Mouse (Mus musculus) liver, embryonic 14.5 days (tissue): ENCODE data around the gene Gna12. TPM values are rescaled to one million over a fixed set of nuclear protein-coding genes. Genes with fewer than 3 reads are reported as not detected.
A peak's percentile ranks its signal among the peaks of the same experiment; 100 is the strongest.

Source experiments
- ATAC-seq: fragments of 200-750 bp; cut with Nextera tagmentation; 2 replicates; pipeline ENCODE4 v1.8.0; 2017; ENCODE audit warnings: moderate number of reproducible peaks, mild to moderate bottlenecking, moderate library complexity; ENCODE audit not compliant: insufficient read depth
- DNase-seq, 3 experiments: peaks; one replicate each; pipeline ENCODE4 v3.0.0-alpha.2; 2012 to 2013; ENCODE audit warnings: low read depth in 3 of 3, low spot score in 3 of 3
- H3K27ac ChIP-seq: fragments of 300-500 bp; sonication (generic); 2 replicates; pipeline ENCODE4 v1.5.1; 2014; ENCODE audit warnings: moderate library complexity, mild to moderate bottlenecking, control low read depth, inconsistent platforms
- H3K27me3 ChIP-seq: fragments of 300-500 bp; sonication (generic); 2 replicates; pipeline ENCODE4 v1.6.1; 2014; ENCODE audit warnings: mild to moderate bottlenecking, low read length, moderate library complexity; ENCODE audit not compliant: control insufficient read depth, insufficient read depth
- H3K36me3 ChIP-seq: fragments of 300-500 bp; sonication (generic); replicated peaks from 2 replicates; pipeline ENCODE4 v1.6.1; 2014; ENCODE audit warnings: low read depth; ENCODE audit not compliant: control insufficient read depth, insufficient read depth
- H3K4me1 ChIP-seq, 2 experiments: fragments of 200-500 bp in 1 of 2; fragments of 300-500 bp in 1 of 2; sonication (generic) in 1 of 2; replicated peaks; 2 replicates each; pipeline ENCODE4 v1.6.1; 2012 to 2014; ENCODE audit warnings: antibody characterized with exemption in 1 of 2, inconsistent platforms in 1 of 2, low read length in 1 of 2; ENCODE audit not compliant: control insufficient read depth in 2 of 2, insufficient read depth in 2 of 2
- H3K4me2 ChIP-seq: fragments of 300-500 bp; sonication (generic); 2 replicates; pipeline ENCODE4 v1.6.1; 2014; ENCODE audit warnings: low read depth, mild to moderate bottlenecking, control low read depth, moderate library complexity
- H3K4me3 ChIP-seq, 2 experiments: fragments of 200-500 bp in 1 of 2; fragments of 300-500 bp in 1 of 2; sonication (generic) in 1 of 2; 2 replicates each; pipeline ENCODE4 v1.5.1; 2012 to 2014; ENCODE audit warnings: low read depth in 2 of 2, low read length in 2 of 2, mild to moderate bottlenecking in 2 of 2, control low read depth in 1 of 2, inconsistent platforms in 1 of 2, moderate library complexity in 1 of 2; ENCODE audit not compliant: insufficient read depth in 1 of 2
- H3K9ac ChIP-seq: fragments of 300-500 bp; sonication (generic); replicated peaks from 2 replicates; pipeline ENCODE4 v1.6.1; 2014; ENCODE audit warnings: mild to moderate bottlenecking, control low read depth, moderate library complexity
- H3K9me3 ChIP-seq: fragments of 300-500 bp; sonication (generic); 2 replicates; pipeline ENCODE4 v1.6.1; 2016; ENCODE audit warnings: low read length, mixed read lengths; ENCODE audit not compliant: control insufficient read depth
- CTCF ChIP-seq: IDR thresholded peaks from 2 replicates; pipeline ENCODE4 v1.5.1; 2016; ENCODE audit warnings: antibody characterized with exemption, low read depth, control low read depth
- EP300 ChIP-seq: IDR thresholded peaks from 2 replicates; pipeline ENCODE4 v1.6.1; 2016; ENCODE audit warnings: antibody characterized with exemption, low read depth
- WGBS: fragments of 180-500 bp; shearing (Covaris S2); extraction: QIAGEN DNeasy Blood & Tissue Kit; methylation state at CpG from one replicate; pipeline ENCODE4 v1.1.7; 2014; ENCODE audit not compliant: insufficient replicate concordance; 5-methylcytosine and 5-hydroxymethylcytosine counted together
- polyA plus RNA-seq, 2 experiments: library from polyadenylated mRNA; depleted of rRNA in 1 of 2; stranded (reverse) in 1 of 2; unstranded in 1 of 2; fragments of >200 nt; fragmentation: Nextera tagmentation in 1 of 2; extraction: Ambion mirVana in 1 of 2; gene quantifications; 2 replicates each; pipeline versions ENCODE4 v1.2.1 to v1.2.3; 2012 to 2014

Gna12 gene
- polyA plus RNA-seq, 2 experiments = 5.4 to 14.2 TPM

DNA sequence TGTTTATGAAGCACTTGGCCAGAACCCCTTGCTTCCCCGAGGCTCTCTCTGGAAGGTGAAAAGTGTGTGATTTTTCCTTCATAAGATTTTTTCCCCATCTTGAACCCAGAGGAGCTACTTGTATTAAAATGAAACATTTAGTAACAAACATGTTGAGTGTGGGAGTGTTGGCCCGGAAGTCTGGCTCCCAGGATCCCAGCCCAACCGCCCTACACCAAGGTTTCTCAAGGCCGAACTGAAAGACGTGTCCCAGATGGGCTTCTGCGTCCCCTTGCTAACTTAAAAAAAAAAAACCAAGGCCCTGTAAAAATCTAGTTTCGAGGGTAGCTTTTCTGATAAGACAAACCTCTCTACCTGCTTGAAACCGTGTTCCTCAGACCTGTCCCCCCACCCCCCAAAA, 2.3 kb downstream of the Gna12 start:
- 61% methylated on average over 8 of the region's 8 CpGs for WGBS
- no peaks in the 10 kb centered on the region for H3K9me3 ChIP-seq
- no peak overlapping the region for H3K27ac ChIP-seq
- H3K4me2 ChIP-seq = peak overlapping the region; percentile 100
- no peaks in the 10 kb centered on the region for H3K36me3 ChIP-seq
- H3K9ac ChIP-seq = no peak overlapping the region
- H3K4me3 ChIP-seq = no peak overlapping the region
- DNase-seq (no peak), ATAC-seq (no peak)
- H3K4me1 ChIP-seq = peaks cover 32 to 44% of the 10 kb centered on the region in 2 experiments
- no peak for TF ChIP-seq EP300
- no peak for TF ChIP-seq CTCF
- no peaks in the 10 kb centered on the region for H3K27me3 ChIP-seq

DNA sequence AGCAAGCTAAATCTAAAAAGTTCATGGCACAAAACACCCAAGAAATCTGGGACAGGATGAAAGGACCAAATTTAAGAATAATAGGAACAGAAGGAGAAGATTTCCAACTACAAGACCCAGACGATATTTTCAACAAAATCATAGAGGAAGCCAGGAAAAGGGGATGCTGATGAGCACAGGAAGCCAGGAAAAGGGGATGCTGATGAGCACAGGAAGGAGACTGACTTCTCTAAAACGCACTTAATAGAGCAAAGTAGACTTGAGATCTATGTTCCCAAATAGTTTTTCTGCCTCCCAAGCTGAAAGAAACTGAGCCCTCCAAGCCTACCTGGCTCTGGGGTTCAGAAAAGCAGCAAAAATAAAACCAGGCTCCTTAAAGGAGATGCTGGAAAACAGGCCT, 2.8 kb downstream of the Gna12 start:
- Histone ChIP-seq H3K4me1 (peaks cover 32 to 48% of the 10 kb centered on the region in 2 experiments), H3K36me3 (no peaks in the 10 kb centered on the region), H3K27me3 (no peaks in the 10 kb centered on the region), H3K9ac (no peak overlapping the region), H3K9me3 (no peaks in the 10 kb centered on the region), H3K4me2 (no peak overlapping the region; the same call in 1 of the 2 replicates), H3K4me3 (no peak overlapping the region), H3K27ac (no peak overlapping the region)
- ATAC-seq = no peak
- 25% methylated on average over 2 of the region's 2 CpGs for WGBS
- no peak for DNase-seq
- no peak for TF ChIP-seq CTCF
- TF ChIP-seq EP300 = no peak

DNA sequence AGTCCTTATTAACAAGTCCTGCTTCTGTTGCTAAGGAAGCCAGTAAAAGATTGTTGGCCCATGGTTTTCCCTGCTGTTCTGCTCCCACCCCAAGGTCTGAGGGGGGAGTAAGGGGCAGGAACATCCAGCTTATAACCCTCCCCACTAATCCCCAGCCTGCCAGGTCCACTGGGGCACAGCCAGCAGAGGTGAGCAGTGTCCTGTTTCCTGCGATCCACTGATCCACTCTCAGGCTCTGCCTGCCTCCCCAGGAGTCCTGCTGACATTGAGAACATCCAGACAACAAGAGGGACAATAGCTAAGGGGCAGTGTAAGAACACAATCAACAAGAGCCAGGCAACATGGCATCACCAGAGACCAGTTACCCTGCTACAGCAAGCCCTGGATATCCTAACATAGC, 3.4 kb downstream of the Gna12 start:
- no peak for ATAC-seq
- Histone ChIP-seq H3K9me3 (no peaks in the 10 kb centered on the region), H3K27me3 (no peaks in the 10 kb centered on the region), H3K27ac (no peak overlapping the region), H3K4me2 (no peak overlapping the region), H3K36me3 (no peaks in the 10 kb centered on the region), H3K4me1 (peaks cover 31 to 49% of the 10 kb centered on the region in 2 experiments), H3K9ac (no peak overlapping the region), H3K4me3 (no peak overlapping the region)
- TF ChIP-seq CTCF (no peak), EP300 (no peak)
- DNase-seq = no peak
- WGBS = 80% methylated on average over 1 of the region's 1 CpGs

DNA sequence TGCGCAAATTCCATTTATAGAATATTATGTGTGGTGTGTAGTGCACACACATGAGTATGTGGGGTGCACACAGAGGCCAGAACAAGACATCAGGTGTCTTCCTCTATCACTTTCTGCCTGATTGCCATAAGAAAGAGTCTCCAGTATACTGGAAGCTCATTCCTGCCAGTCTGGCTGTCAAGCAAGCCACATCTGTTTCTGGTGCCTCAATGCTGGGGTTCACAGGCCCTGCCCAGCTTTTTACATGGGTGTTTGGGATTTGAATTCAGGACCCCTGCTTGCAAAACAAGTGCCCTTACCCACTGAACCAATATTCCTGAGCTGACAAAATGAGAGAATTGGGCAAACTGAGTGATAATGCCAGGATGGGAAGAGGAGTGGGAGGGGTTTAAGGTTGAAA, 4.1 kb downstream of the Gna12 start:
- no peaks in the 10 kb centered on the region for H3K27me3 ChIP-seq
- no peak overlapping the region for H3K27ac ChIP-seq
- DNase-seq (no peak), ATAC-seq (no peak)
- H3K36me3 ChIP-seq = no peaks in the 10 kb centered on the region
- H3K9ac ChIP-seq = no peak overlapping the region
- no peak overlapping the region for H3K4me3 ChIP-seq
- TF ChIP-seq CTCF (no peak), EP300 (no peak)
- no peak overlapping the region for H3K4me2 ChIP-seq
- H3K4me1 ChIP-seq = peaks cover 24 to 47% of the 10 kb centered on the region in 2 experiments
- H3K9me3 ChIP-seq = no peaks in the 10 kb centered on the region
- 79% methylated on average over 1 of the region's 1 CpGs for WGBS

DNA sequence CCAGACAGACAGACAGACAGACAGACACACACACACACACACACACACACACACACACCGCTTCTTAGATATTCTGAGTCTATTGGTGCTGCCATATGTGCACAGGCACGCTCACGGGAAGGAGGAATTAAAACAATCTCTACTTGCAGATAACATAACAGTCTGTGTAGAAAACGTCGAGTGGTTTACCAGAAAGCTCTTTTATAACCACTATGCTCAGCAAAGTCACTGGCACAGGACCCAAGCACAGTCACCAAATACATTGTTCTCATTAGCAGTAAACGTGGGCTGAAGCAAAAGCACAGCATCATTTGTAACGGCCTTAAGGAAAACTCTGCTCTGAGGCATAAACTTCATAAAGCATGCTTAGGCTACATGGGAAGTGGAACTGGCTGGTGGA, 6.1 kb downstream of the Gna12 start:
- Histone ChIP-seq H3K27me3 (no peaks in the 10 kb centered on the region), H3K36me3 (no peaks in the 10 kb centered on the region), H3K4me1 (peaks cover 14 to 42% of the 10 kb centered on the region in 2 experiments), H3K27ac (no peak overlapping the region), H3K4me2 (no peak overlapping the region), H3K9me3 (no peaks in the 10 kb centered on the region), H3K9ac (no peak overlapping the region), H3K4me3 (no peak overlapping the region)
- ATAC-seq = no peak
- no peak for DNase-seq
- no peak for TF ChIP-seq EP300
- TF ChIP-seq CTCF = no peak
- 31% methylated on average over 7 of the region's 7 CpGs for WGBS
